Mouse (Mus musculus): Measurements from ENCODE around the gene Cpxm1. TPM values are rescaled to one million over a fixed set of nuclear protein-coding genes. Genes with fewer than 3 reads are reported as not detected.

The Cpxm1 gene
- polyA plus RNA-seq, 1 experiment = 0.34 TPM

GRCm38 (mm10) chr2:130367386-130367785 lies 30.0 kb downstream of the Cpxm1 start:
- no peaks in the 10 kb centered on the region for H3K36me3 ChIP-seq (ENCODE audit: control insufficient read depth, insufficient read depth)
- no peak for TF ChIP-seq MYOD1 (IDR thresholded peaks at IDR 0.05; ENCODE audit: control insufficient read depth in 1 of 3, insufficient read length in 2 of 3, low read depth in 2 of 3)
- TF ChIP-seq TCF12 (IDR thresholded peaks at IDR 0.05; ENCODE audit: insufficient read depth, poor library complexity, severe bottlenecking) = no peak
- no peak for TF ChIP-seq E2F4 (IDR thresholded peaks at IDR 0.05; ENCODE audit: insufficient read depth)
- no peak for TF ChIP-seq POLR2A (IDR thresholded peaks at IDR 0.05; ENCODE audit: insufficient read length, low read depth)
- no peak for TF ChIP-seq USF1 (IDR thresholded peaks at IDR 0.05; ENCODE audit: low read depth)
- no peak for TF ChIP-seq CEBPB (IDR thresholded peaks at IDR 0.05; ENCODE audit: insufficient read depth, poor library complexity, severe bottlenecking)
- no peak for TF ChIP-seq TCF3 (IDR thresholded peaks at IDR 0.05; ENCODE audit: insufficient read length, low read depth)
- TF ChIP-seq SRF (IDR thresholded peaks at IDR 0.05; ENCODE audit: control insufficient read depth, insufficient read length, low read depth) = no peak
- TF ChIP-seq MYOG (IDR thresholded peaks at IDR 0.05; ENCODE audit: control insufficient read depth in 1 of 3, insufficient read depth in 1 of 3, insufficient read length in 2 of 3, low read depth in 2 of 3) = no peak
- no peak for TF ChIP-seq POLR2AphosphoS2 (IDR thresholded peaks at IDR 0.05; ENCODE audit: insufficient read length, low read depth)
- no peak for TF ChIP-seq REST (IDR thresholded peaks at IDR 0.05; ENCODE audit: insufficient read depth, insufficient read length)
- no peak for TF ChIP-seq MAX (IDR thresholded peaks at IDR 0.05; ENCODE audit: low read depth)

GRCm38 (mm10) chr2:130365211-130366094 lies 31.9 kb downstream of the Cpxm1 start:
- TF ChIP-seq MAX (IDR thresholded peaks at IDR 0.05; ENCODE audit: low read depth) (no peak), MYOG (IDR thresholded peaks at IDR 0.05; ENCODE audit: control insufficient read depth in 1 of 3, insufficient read depth in 1 of 3, insufficient read length in 2 of 3, low read depth in 2 of 3) (no peak), MYOD1 (IDR thresholded peaks at IDR 0.05; ENCODE audit: control insufficient read depth in 1 of 3, insufficient read length in 2 of 3, low read depth in 2 of 3) (no peak), E2F4 (IDR thresholded peaks at IDR 0.05; ENCODE audit: insufficient read depth) (no peak), CEBPB (IDR thresholded peaks at IDR 0.05; ENCODE audit: insufficient read depth, poor library complexity, severe bottlenecking) (no peak), REST (IDR thresholded peaks at IDR 0.05; ENCODE audit: insufficient read depth, insufficient read length) (no peak), TCF12 (IDR thresholded peaks at IDR 0.05; ENCODE audit: insufficient read depth, poor library complexity, severe bottlenecking) (no peak), SRF (IDR thresholded peaks at IDR 0.05; ENCODE audit: control insufficient read depth, insufficient read length, low read depth) (no peak), POLR2AphosphoS2 (IDR thresholded peaks at IDR 0.05; ENCODE audit: insufficient read length, low read depth) (no peak), TCF3 (IDR thresholded peaks at IDR 0.05; ENCODE audit: insufficient read length, low read depth) (no peak), USF1 (IDR thresholded peaks at IDR 0.05; ENCODE audit: low read depth) (no peak), POLR2A (IDR thresholded peaks at IDR 0.05; ENCODE audit: insufficient read length, low read depth) (no peak)
- H3K27me3 ChIP-seq (ENCODE audit: control insufficient read depth, insufficient read depth, insufficient read length) = peaks cover 66% of the 10 kb centered on the region

More at GRCm38 (mm10) chr2:130367386-130367785, 30.0 kb downstream of the Cpxm1 start:
- Histone ChIP-seq H3K4me3 (no peak overlapping the region), H3ac (ENCODE audit: control insufficient read depth, insufficient read length) (no peak overlapping the region), H3K79me2 (ENCODE audit: control insufficient read depth, insufficient read depth) (no peaks in the 10 kb centered on the region), H3K27me3 (ENCODE audit: control insufficient read depth, insufficient read depth, insufficient read length) (peaks cover 52% of the 10 kb centered on the region), H3K4me2 (ENCODE audit: low read depth) (no peak overlapping the region)

GRCm38 (mm10) chr2:130362511-130363026 lies 34.8 kb downstream of the Cpxm1 start:
- H3K79me2 ChIP-seq (ENCODE audit: control insufficient read depth, insufficient read depth) = no peaks in the 10 kb centered on the region
- no peak for TF ChIP-seq SRF (IDR thresholded peaks at IDR 0.05; ENCODE audit: control insufficient read depth, insufficient read length, low read depth)
- peak; percentile 8 for TF ChIP-seq REST (IDR thresholded peaks at IDR 0.05; ENCODE audit: insufficient read depth, insufficient read length)
- peaks cover 72% of the 10 kb centered on the region for H3K27me3 ChIP-seq (ENCODE audit: control insufficient read depth, insufficient read depth, insufficient read length)
- H3K4me3 ChIP-seq = no peak overlapping the region
- no peak overlapping the region for H3K4me2 ChIP-seq (ENCODE audit: low read depth)
- no peaks in the 10 kb centered on the region for H3K36me3 ChIP-seq (ENCODE audit: control insufficient read depth, insufficient read depth)
- H3ac ChIP-seq (ENCODE audit: control insufficient read depth, insufficient read length) = no peak overlapping the region

More at GRCm38 (mm10) chr2:130365211-130366094, 31.9 kb downstream of the Cpxm1 start:
- no peaks in the 10 kb centered on the region for H3K79me2 ChIP-seq (ENCODE audit: control insufficient read depth, insufficient read depth)
- no peak overlapping the region for H3ac ChIP-seq (ENCODE audit: control insufficient read depth, insufficient read length)
- H3K36me3 ChIP-seq (ENCODE audit: control insufficient read depth, insufficient read depth) = no peaks in the 10 kb centered on the region
- no peak overlapping the region for H3K4me3 ChIP-seq
- H3K4me2 ChIP-seq (ENCODE audit: low read depth) = no peak overlapping the region

DNA sequence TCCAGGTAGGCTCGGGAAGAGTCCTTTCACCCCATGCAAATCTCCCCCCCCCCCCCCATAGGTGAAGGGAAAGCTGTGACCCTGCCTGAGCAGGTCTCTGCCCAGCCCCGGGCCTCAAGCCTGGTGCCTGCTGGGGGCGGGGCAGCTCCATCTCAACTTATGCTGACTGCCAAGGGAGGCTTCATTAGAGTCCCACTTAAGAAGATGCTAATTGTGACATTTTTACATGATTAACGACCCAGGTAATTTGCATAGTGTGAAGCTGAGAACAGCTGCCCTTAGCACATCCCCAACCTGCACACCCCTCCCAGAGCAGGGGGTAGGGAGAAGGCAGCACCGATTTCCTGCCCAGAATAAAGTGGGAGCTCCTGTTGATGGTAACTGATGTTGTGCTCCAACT lies 38.5 kb downstream of the Cpxm1 start:
- no peak overlapping the region for H3K4me3 ChIP-seq
- no peaks in the 10 kb centered on the region for H3K36me3 ChIP-seq (ENCODE audit: control insufficient read depth, insufficient read depth)
- H3K4me2 ChIP-seq (ENCODE audit: low read depth) = no peak overlapping the region
- TF ChIP-seq POLR2AphosphoS2 (IDR thresholded peaks at IDR 0.05; ENCODE audit: insufficient read length, low read depth) = no peak
- TF ChIP-seq REST (IDR thresholded peaks at IDR 0.05; ENCODE audit: insufficient read depth, insufficient read length) = no peak
- TF ChIP-seq SRF (IDR thresholded peaks at IDR 0.05; ENCODE audit: control insufficient read depth, insufficient read length, low read depth) = no peak
- TF ChIP-seq TCF12 (IDR thresholded peaks at IDR 0.05; ENCODE audit: insufficient read depth, poor library complexity, severe bottlenecking) = no peak
- TF ChIP-seq TCF3 (IDR thresholded peaks at IDR 0.05; ENCODE audit: insufficient read length, low read depth) = no peak
- no peak for TF ChIP-seq MAX (IDR thresholded peaks at IDR 0.05; ENCODE audit: low read depth)
- TF ChIP-seq MYOG (IDR thresholded peaks at IDR 0.05; ENCODE audit: control insufficient read depth in 1 of 3, insufficient read depth in 1 of 3, insufficient read length in 2 of 3, low read depth in 2 of 3) = no peak
- no peak for TF ChIP-seq POLR2A (IDR thresholded peaks at IDR 0.05; ENCODE audit: insufficient read length, low read depth)
- no peak for TF ChIP-seq USF1 (IDR thresholded peaks at IDR 0.05; ENCODE audit: low read depth)
- no peak for TF ChIP-seq E2F4 (IDR thresholded peaks at IDR 0.05; ENCODE audit: insufficient read depth)
- TF ChIP-seq CEBPB (IDR thresholded peaks at IDR 0.05; ENCODE audit: insufficient read depth, poor library complexity, severe bottlenecking) = no peak
- TF ChIP-seq MYOD1 (IDR thresholded peaks at IDR 0.05; ENCODE audit: control insufficient read depth in 1 of 3, insufficient read length in 2 of 3, low read depth in 2 of 3) = no peak
- peaks cover 73% of the 10 kb centered on the region for H3K27me3 ChIP-seq (ENCODE audit: control insufficient read depth, insufficient read depth, insufficient read length)
- H3ac ChIP-seq (ENCODE audit: control insufficient read depth, insufficient read length) = no peak overlapping the region
- no peaks in the 10 kb centered on the region for H3K79me2 ChIP-seq (ENCODE audit: control insufficient read depth, insufficient read depth)

All from myocyte (in vitro differentiated cells).